Mouse (Mus musculus) spleen, postnatal 4 days (tissue): Measurements from ENCODE around the gene Olfr131.
"Not testable (repeated sequence)": the region's sequence is repeated elsewhere in the genome, so short reads cannot be mapped to it uniquely, and the experiment has no call there.

Source experiments
- DNase-seq, 2 experiments: peaks; one replicate each; pipeline ENCODE4 v3.0.0; 2022; ENCODE audit warnings: low spot score in 2 of 2

The Olfr131 gene

DNA sequence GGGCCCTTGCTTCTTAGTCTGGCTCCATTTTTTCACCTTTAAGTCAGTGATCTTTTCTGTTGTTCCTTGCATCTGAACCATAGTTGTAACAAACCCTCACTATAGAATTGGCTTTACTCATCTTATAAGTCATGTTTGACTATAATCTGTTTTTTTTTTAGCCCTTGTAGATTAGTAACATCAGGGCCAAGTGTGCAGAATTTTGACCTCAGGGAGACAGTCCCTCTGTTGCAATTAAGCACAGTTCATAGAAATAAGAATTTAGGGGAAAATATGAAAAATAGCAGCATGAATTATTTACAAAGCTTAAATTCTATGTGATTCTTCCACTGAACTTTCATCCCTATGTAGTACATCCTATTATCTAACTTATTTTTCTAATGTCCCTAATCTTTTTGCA is at the start of gene Olfr131:
TSS of gene Olfr131 (minus strand) at position 101 of the 400 bp plus-strand sequence.
- no peak for DNase-seq

DNA sequence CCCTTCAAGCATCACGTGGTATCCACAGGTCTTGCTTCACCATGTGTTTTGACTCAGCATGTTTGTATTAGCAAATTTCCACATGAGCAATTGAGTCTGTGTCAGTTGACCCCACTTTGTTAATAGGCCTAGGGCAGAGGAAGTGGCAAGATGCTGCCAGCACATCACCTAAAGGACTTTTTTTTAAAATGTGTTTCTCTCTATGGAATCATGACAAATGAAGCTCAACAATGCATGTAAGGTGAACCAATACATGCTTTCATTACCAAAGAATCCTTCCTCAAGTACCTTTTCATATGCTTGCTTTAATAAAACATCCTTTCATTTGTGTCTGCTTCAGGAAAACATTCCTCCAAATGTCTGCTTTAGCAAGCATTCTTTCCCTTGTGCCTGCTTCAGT is 45.9 kb upstream of the Olfr131 start, which contains the start of gene Olfr132:
TSS of gene Olfr132 (minus strand) at position 101 of the 400 bp plus-strand sequence.
- no peak for DNase-seq

DNA sequence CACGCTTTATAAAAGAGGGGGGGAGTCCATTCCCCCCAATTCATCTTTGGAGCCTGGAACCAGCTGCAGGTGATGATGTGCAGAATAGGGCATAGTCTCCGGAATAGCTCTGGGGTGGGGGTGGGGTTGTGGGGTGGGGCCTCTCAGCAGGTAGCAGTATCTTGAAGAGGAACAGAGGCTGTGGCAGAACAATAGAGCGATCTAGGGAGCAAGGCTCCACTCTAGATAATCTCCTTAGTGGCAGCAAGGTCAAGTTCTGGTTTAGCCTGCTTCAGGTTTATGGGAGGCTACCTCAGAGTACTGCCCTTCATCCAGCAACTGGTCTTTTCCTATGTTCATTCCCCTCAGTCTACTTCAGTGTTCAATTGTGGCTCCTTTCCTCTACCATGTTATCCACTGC is 36.9 kb upstream of the Olfr131 start:
- not testable (repeated sequence) for DNase-seq

DNA sequence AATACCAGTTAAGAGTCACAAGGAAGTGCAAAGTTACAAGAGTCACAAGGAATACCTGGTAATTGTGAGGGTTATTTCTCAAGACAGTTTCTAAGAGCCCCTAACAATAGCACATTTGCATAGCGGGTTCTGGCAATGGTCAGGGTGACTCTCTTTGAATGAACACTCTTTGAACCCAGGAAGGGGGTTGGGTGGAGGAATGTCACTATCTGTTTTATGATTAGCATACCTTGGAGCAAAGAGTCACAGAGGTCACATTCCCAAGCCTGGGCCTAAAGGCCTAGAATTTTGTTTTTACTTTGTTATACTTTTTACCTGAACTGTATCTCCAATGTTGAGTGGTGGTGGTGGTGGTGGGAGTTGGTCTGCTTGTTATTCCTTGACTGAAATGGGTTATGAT is 35.7 kb upstream of the Olfr131 start:
- DNase-seq = not testable (repeated sequence)

DNA sequence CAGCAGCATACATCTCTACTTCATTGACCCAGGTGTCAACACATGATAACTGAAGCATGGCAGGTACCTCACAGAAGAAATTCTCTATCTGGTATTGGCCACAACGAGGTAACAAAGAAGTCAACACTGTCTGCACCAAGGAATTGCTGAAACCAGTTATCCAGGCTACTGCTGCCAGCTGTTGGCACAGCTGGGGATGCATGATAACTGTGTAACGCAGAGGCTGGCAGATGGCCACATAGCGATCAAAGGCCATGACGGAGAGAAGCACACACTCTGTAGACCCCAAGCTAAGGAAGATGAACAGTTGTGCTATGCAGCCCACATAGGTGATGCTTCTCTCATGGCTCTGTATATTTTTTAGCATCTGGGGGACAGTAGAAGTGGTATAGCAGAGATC is 6.1 kb downstream of the Olfr131 start:
- DNase-seq = no peak

DNA sequence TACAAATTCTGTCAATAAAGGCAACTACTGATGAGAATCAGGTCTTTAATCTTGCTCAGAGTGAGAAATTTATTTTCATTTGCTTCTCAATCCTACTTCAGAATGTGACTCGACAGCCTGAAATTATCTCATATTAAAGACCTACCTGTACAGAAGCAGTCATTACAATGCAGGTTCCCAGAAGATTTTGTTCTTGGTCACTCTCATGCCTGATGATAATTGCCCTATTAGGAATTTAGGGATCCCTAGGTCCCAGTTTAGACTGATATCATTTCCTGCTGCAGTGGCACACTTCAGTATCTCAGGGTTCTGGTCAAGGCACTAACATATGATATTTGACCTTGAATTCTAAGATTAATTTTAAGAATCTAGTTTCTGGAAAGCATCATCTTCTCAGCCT is 24.9 kb downstream of the Olfr131 start, which contains the start of gene Olfr130:
TSS of gene Olfr130 (plus strand) at position 301 of the 400 bp plus-strand sequence.
- no peak for DNase-seq

DNA sequence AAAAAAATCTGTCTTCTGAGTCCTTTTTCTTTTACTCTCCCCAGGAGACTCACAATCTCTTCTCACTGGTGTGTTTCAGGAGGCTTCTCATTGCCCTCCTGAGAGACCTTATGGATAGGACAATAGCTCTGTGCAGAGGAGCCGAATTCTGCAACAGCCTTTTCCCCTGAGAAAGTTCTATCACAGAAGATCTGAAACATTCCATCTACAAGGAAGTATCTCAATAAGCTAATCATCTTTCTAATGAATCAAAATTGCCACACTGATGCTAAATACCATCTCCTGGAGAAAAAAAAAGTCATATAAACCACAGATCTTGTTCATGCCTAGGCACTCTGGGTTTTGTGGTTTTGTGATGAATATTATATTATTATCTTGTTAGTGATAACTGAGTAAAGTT is 28.5 kb downstream of the Olfr131 start, which contains the start of gene Olfr129:
TSS of gene Olfr129 (minus strand) at position 101 of the 400 bp plus-strand sequence.
- DNase-seq = no peak
